Mouse (Mus musculus) liver, adult 2 months (tissue): ENCODE measurements around the gene Map2k4. TPM values are rescaled to one million over a fixed set of nuclear protein-coding genes. Genes with fewer than 3 reads are reported as not detected.

Source experiments
- DNase-seq: peaks from one replicate; pipeline ENCODE4 v3.0.0-alpha.2; 2011; ENCODE audit warnings: low read depth, low spot score; ENCODE audit errors: extremely low read depth
- H3K27ac ChIP-seq: fragments of 200-500 bp; replicated peaks from 2 replicates; pipeline ENCODE4 v1.5.1; 2012; ENCODE audit warnings: low read depth, mild to moderate bottlenecking, control low read depth, inconsistent platforms, low read length; ENCODE audit not compliant: insufficient read depth
- H3K27me3 ChIP-seq: fragments of 200-500 bp; 2 replicates; pipeline ENCODE4 v1.6.1; 2012; ENCODE audit warnings: mild to moderate bottlenecking, moderate library complexity, low read length, inconsistent platforms; ENCODE audit not compliant: control insufficient read depth, insufficient read depth
- H3K36me3 ChIP-seq: fragments of 200-500 bp; 2 replicates; pipeline ENCODE4 v1.6.1; 2012; ENCODE audit warnings: low read length, inconsistent platforms; ENCODE audit not compliant: control insufficient read depth, insufficient read depth
- H3K4me1 ChIP-seq: fragments of 200-500 bp; 2 replicates; pipeline ENCODE4 v1.6.1; 2011; ENCODE audit warnings: low read length; ENCODE audit not compliant: control insufficient read depth, insufficient read depth
- H3K4me3 ChIP-seq: fragments of 200-500 bp; 2 replicates; pipeline ENCODE4 v1.5.1; 2011; ENCODE audit warnings: low read depth, mild to moderate bottlenecking, control low read depth, low read length, moderate library complexity; ENCODE audit not compliant: insufficient read depth
- H3K79me2 ChIP-seq: fragments of 200-500 bp; 2 replicates; pipeline ENCODE4 v1.6.1; 2012; ENCODE audit warnings: inconsistent platforms, mild to moderate bottlenecking, low read length, moderate library complexity; ENCODE audit not compliant: control insufficient read depth, insufficient read depth
- H3K9ac ChIP-seq: fragments of 200-500 bp; 2 replicates; pipeline ENCODE4 v1.6.1; 2012; ENCODE audit warnings: low read depth, mild to moderate bottlenecking, control low read depth, inconsistent platforms, low read length
- CTCF ChIP-seq: fragments of 200-500 bp; IDR thresholded peaks from 2 replicates; pipeline ENCODE4 v1.5.1; 2011; ENCODE audit warnings: low read depth, low read length, control low read depth
- POLR2A ChIP-seq: fragments of 200-500 bp; IDR thresholded peaks from 2 replicates; pipeline ENCODE4 v1.6.1; 2011; ENCODE audit warnings: low read length, control low read depth; ENCODE audit not compliant: insufficient read depth; ENCODE audit errors: extremely low read depth
- WGBS: fragments of 180-500 bp; shearing (Covaris S2); methylation state at CpG from one replicate; pipeline ENCODE4 v1.1.7; 2018; 5-methylcytosine and 5-hydroxymethylcytosine counted together
- polyA plus RNA-seq: library from polyadenylated mRNA; depleted of rRNA; stranded (reverse); fragments of >200 nt; gene quantifications from 2 replicates; pipeline ENCODE4 v1.2.3, GENCODE M21; 2012
- total RNA-seq: library from RNA; depleted of rRNA; stranded (reverse); fragments of >200 nt; gene quantifications from 2 replicates; pipeline ENCODE4 v1.2.3, GENCODE M21; 2014

Map2k4 gene
- total and polyA plus RNA-seq, 2 experiments, result 11.6 to 27.1 TPM

- no peak for TF ChIP-seq CTCF
- TF ChIP-seq POLR2A, result no peak
- no peak overlapping the region for H3K27ac ChIP-seq
- 92% methylated on average over 5 of the region's 5 CpGs for WGBS
Observed at GRCm38 (mm10) chr11:65740811-65741210, 47.3 kb downstream of the Map2k4 start.

GRCm38 (mm10) chr11:65740390-65740789, 47.7 kb downstream of the Map2k4 start:
- H3K9ac ChIP-seq, result no peak overlapping the region
- H3K4me3 ChIP-seq, result no peak overlapping the region
- peaks cover 7% of the 10 kb centered on the region for H3K79me2 ChIP-seq
- no peak overlapping the region for H3K27ac ChIP-seq
- peaks cover 1% of the 10 kb centered on the region for H3K4me1 ChIP-seq
- H3K36me3 ChIP-seq, result no peaks in the 10 kb centered on the region; the same call in 1 of the 2 replicates
- TF ChIP-seq CTCF, result no peak
- H3K27me3 ChIP-seq, result no peaks in the 10 kb centered on the region
- 51% methylated on average over 2 of the region's 2 CpGs for WGBS
- DNase-seq, result no peak

More at GRCm38 (mm10) chr11:65740811-65741210, 47.3 kb downstream of the Map2k4 start:
- Histone ChIP-seq H3K4me3 (no peak overlapping the region), H3K9ac (no peak overlapping the region), H3K79me2 (peaks cover 7% of the 10 kb centered on the region), H3K27me3 (no peaks in the 10 kb centered on the region), H3K36me3 (no peaks in the 10 kb centered on the region; the same call in 1 of the 2 replicates), H3K4me1 (peaks cover 1% of the 10 kb centered on the region)
- DNase-seq, result no peak

- H3K4me1 ChIP-seq, result peaks cover 1% of the 10 kb centered on the region
- peaks cover 7% of the 10 kb centered on the region for H3K79me2 ChIP-seq
- no peak overlapping the region for H3K4me3 ChIP-seq
- H3K36me3 ChIP-seq, result no peaks in the 10 kb centered on the region
- H3K9ac ChIP-seq, result no peak overlapping the region
- TF ChIP-seq POLR2A (no peak), CTCF (no peak)
- H3K27ac ChIP-seq, result no peak overlapping the region
- no peak for DNase-seq
- H3K27me3 ChIP-seq, result no peaks in the 10 kb centered on the region
Observed at GRCm38 (mm10) chr11:65739880-65740279, 48.2 kb downstream of the Map2k4 start.

GRCm38 (mm10) chr11:65734656-65735055, 53.4 kb downstream of the Map2k4 start:
- Histone ChIP-seq H3K27ac (no peak overlapping the region), H3K36me3 (peaks cover 9% of the 10 kb centered on the region), H3K4me3 (no peak overlapping the region), H3K79me2 (peaks cover 7% of the 10 kb centered on the region), H3K9ac (no peak overlapping the region), H3K27me3 (no peaks in the 10 kb centered on the region), H3K4me1 (no peaks in the 10 kb centered on the region)
- no peak for DNase-seq
- 86% methylated on average over 7 of the region's 7 CpGs for WGBS
- no peak for TF ChIP-seq CTCF
- TF ChIP-seq POLR2A, result no peak

- H3K27me3 ChIP-seq, result no peaks in the 10 kb centered on the region
- H3K9ac ChIP-seq, result no peak overlapping the region
- no peak overlapping the region for H3K27ac ChIP-seq
- H3K4me1 ChIP-seq, result no peaks in the 10 kb centered on the region; the same call in 1 of the 2 replicates
- TF ChIP-seq CTCF, result no peak
- TF ChIP-seq POLR2A, result no peak
- no peak overlapping the region for H3K4me3 ChIP-seq
- H3K79me2 ChIP-seq, result peaks cover 14% of the 10 kb centered on the region
- 97% methylated on average over 6 of the region's 6 CpGs for WGBS
- no peak for DNase-seq
- H3K36me3 ChIP-seq, result peaks cover 13% of the 10 kb centered on the region
Observed at GRCm38 (mm10) chr11:65729623-65730217, 58.4 kb downstream of the Map2k4 start.

GRCm38 (mm10) chr11:65728906-65729305, 59.2 kb downstream of the Map2k4 start:
- Histone ChIP-seq H3K4me1 (no peaks in the 10 kb centered on the region; the same call in 1 of the 2 replicates), H3K4me3 (no peak overlapping the region), H3K27me3 (no peaks in the 10 kb centered on the region), H3K9ac (no peak overlapping the region), H3K27ac (no peak overlapping the region), H3K79me2 (peaks cover 13% of the 10 kb centered on the region), H3K36me3 (peaks cover 10% of the 10 kb centered on the region)
- WGBS, result 95% methylated on average over 4 of the region's 4 CpGs
- no peak for DNase-seq
- no peak for TF ChIP-seq POLR2A
- TF ChIP-seq CTCF, result no peak
